Mouse (Mus musculus): Measurements from ENCODE around the gene Golga4.
A peak's percentile ranks its signal among the peaks of the same experiment; 100 is the strongest.

The Golga4 gene

GRCm38 (mm10) chr9:118506020-118506403 lies at the start of gene Golga4:
Gene Golga4, plus strand, starts transcription at chr9:118506267.
- DNase-seq = peak; percentile 91

GRCm38 (mm10) chr9:118456405-118456804 lies 49.7 kb upstream of the Golga4 start:
- DNase-seq = no peak

- no peak for DNase-seq
Observed at GRCm38 (mm10) chr9:118458039-118458438, 48.0 kb upstream of the Golga4 start.

- DNase-seq = no peak
Observed at GRCm38 (mm10) chr9:118464031-118464430, 42.0 kb upstream of the Golga4 start.

GRCm38 (mm10) chr9:118468301-118468700 lies 37.8 kb upstream of the Golga4 start:
- no peak for DNase-seq

- no peak for DNase-seq
Observed at GRCm38 (mm10) chr9:118469272-118469671, 36.8 kb upstream of the Golga4 start.

GRCm38 (mm10) chr9:118471296-118471695 lies 34.8 kb upstream of the Golga4 start:
- no peak for DNase-seq

- DNase-seq = no peak
Observed at GRCm38 (mm10) chr9:118476211-118476765, 29.8 kb upstream of the Golga4 start.

- DNase-seq = no peak
Observed at GRCm38 (mm10) chr9:118476766-118477271, 29.2 kb upstream of the Golga4 start.

- DNase-seq = no peak
Observed at GRCm38 (mm10) chr9:118477281-118477931, 28.7 kb upstream of the Golga4 start.

GRCm38 (mm10) chr9:118477961-118478360 lies 28.1 kb upstream of the Golga4 start, which contains the start of gene Eomes:
Gene Eomes, plus strand, starts transcription at chr9:118478212.
- no peak for DNase-seq

GRCm38 (mm10) chr9:118478458-118478838 lies 27.6 kb upstream of the Golga4 start:
- peak; percentile 5 for DNase-seq

- no peak for DNase-seq
Observed at GRCm38 (mm10) chr9:118478839-118479507, 27.1 kb upstream of the Golga4 start.

GRCm38 (mm10) chr9:118479508-118480291 lies 26.4 kb upstream of the Golga4 start:
- no peak for DNase-seq

GRCm38 (mm10) chr9:118480292-118480690 lies 25.8 kb upstream of the Golga4 start:
- no peak for DNase-seq

GRCm38 (mm10) chr9:118482210-118482609 lies 23.9 kb upstream of the Golga4 start:
- DNase-seq = no peak

- DNase-seq = no peak
Observed at GRCm38 (mm10) chr9:118486361-118487095, 19.5 kb upstream of the Golga4 start.

- no peak for DNase-seq
Observed at GRCm38 (mm10) chr9:118487096-118487395, 19.0 kb upstream of the Golga4 start.

- no peak for DNase-seq
Observed at GRCm38 (mm10) chr9:118487636-118488035, 18.4 kb upstream of the Golga4 start.

- peak; percentile 70 for DNase-seq
Observed at GRCm38 (mm10) chr9:118488138-118488895, 17.8 kb upstream of the Golga4 start.

- DNase-seq = no peak
Observed at GRCm38 (mm10) chr9:118488896-118489578, 17.0 kb upstream of the Golga4 start.

All from lung, postnatal 36 days (tissue).